Mouse (Mus musculus) G1E (cell line): ENCODE results near the gene Dppa4.

ENCODE experiments used
- CTCF ChIP-seq: IDR thresholded peaks from 2 replicates; pipeline ENCODE4 v1.5.1; 2012; ENCODE audit warnings: low read depth, low read length, inconsistent platforms, mixed read lengths
- GATA1 ChIP-seq: IDR thresholded peaks from 2 replicates; pipeline ENCODE4 v1.6.1; 2012; ENCODE audit warnings: borderline replicate concordance, low read length, inconsistent platforms, mixed read lengths
- GATA2 ChIP-seq: IDR thresholded peaks from 2 replicates; pipeline ENCODE4 v1.6.1; 2012; ENCODE audit warnings: low read depth, low read length, inconsistent platforms, borderline replicate concordance
- POLR2AphosphoS5 ChIP-seq: IDR thresholded peaks from 2 replicates; pipeline ENCODE4 v1.6.1; 2012; ENCODE audit warnings: low read depth, low read length, inconsistent platforms; ENCODE audit not compliant: insufficient replicate concordance
- TAL1 ChIP-seq: conservative IDR thresholded peaks from 2 replicates; pipeline ENCODE4 v1.6.1; 2012; ENCODE audit warnings: low read depth, low read length, inconsistent platforms, mixed read lengths

- TF ChIP-seq CTCF (no peak), TAL1 (no peak), GATA2 (no peak), GATA1 (no peak), POLR2AphosphoS5 (no peak)
These were observed 31.8 kb downstream of the Dppa4 start for GRCm38 (mm10) chr16:48315294-48315693.
